Comparison of ENCODE assay signal across 13 mouse cellular contexts in genomic region chr9:101495768-101496167, GRCm38 (mm10).
DNase-seq lines count a peak whose midpoint lies in the region; ATAC-seq and TF ChIP-seq lines count a peak whose summit lies in the region.
"Had no signal": no experiment of that assay in that cellular context is flagged by ENCODE, and none has a peak within 500 bp of the region (broad histone marks: within the 10 kb centered on the region; RNA-seq: fewer than 3 reads in every experiment).

No protein-coding gene starts in this region.

- no peak for DNase-seq in hindbrain, embryonic 11.5 days (ENCODE audit: low spot score)
- peak; percentile 70 for DNase-seq in brain, adult 2 months (ENCODE audit: low read depth, low spot score)
- DNase-seq in frontal cortex, postnatal 36 days (ENCODE audit: low spot score in 2 of 2) = peak; percentile 13 to 21
- peak; percentile 37 for DNase-seq in left cerebral cortex, postnatal 4 days
- DNase-seq in lung, postnatal 0 days (ENCODE audit: low spot score) = no peak
- DNase-seq: adrenal gland, postnatal 25 days; cerebellum, adult 18-20 months; gastrocnemius, postnatal 36 days had no signal

- WGBS in hindbrain, embryonic 12.5 days = 69% methylated on average over 6 of the region's 6 CpGs
- WGBS in hindbrain, embryonic 11.5 days = 75% methylated on average over 6 of the region's 6 CpGs
- WGBS in intestine, embryonic 15.5 days = 75% methylated on average over 6 of the region's 6 CpGs
- 63% methylated on average over 6 of the region's 6 CpGs for WGBS in lung, postnatal 0 days

- no peak overlapping the region for H3K4me3 ChIP-seq in hindbrain, embryonic 12.5 days
- no peak overlapping the region for H3K4me3 ChIP-seq in hindbrain, embryonic 11.5 days (ENCODE audit: low read depth, low read length)
- H3K4me3 ChIP-seq in intestine, embryonic 15.5 days (replicated peaks) = no peak overlapping the region
- no peak overlapping the region for H3K4me3 ChIP-seq in lung, postnatal 0 days (ENCODE audit: low read depth, low read length)
- H3K4me3 ChIP-seq: embryonic facial prominence, embryonic 13.5 days; limb, embryonic 10.5 days; megakaryocyte, embryonic 14.5 days had no signal

- ATAC-seq in hindbrain, embryonic 12.5 days (ENCODE audit: low FRiP score) = no peak
- ATAC-seq in hindbrain, embryonic 11.5 days (ENCODE audit: low FRiP score) = no peak
- ATAC-seq in intestine, embryonic 15.5 days = no peak
- ATAC-seq in lung, postnatal 0 days = no peak

- H3K9ac ChIP-seq in hindbrain, embryonic 12.5 days = 0 out of 2 replicates have a peak overlapping the region, but pooled peaks have one; percentile 35
- no peak overlapping the region for H3K9ac ChIP-seq in hindbrain, embryonic 11.5 days (ENCODE audit: low read depth, low read length)
- H3K9ac ChIP-seq in intestine, embryonic 15.5 days = no peak overlapping the region
- H3K9ac ChIP-seq in lung, postnatal 0 days (replicated peaks; ENCODE audit: low read depth) = no peak overlapping the region
- H3K9ac ChIP-seq: embryonic facial prominence, embryonic 13.5 days had no signal

- intact Hi-C loops in left cerebral cortex, postnatal 4 days (cut with DNase I) = no loop called here

- no peaks in the 10 kb centered on the region for H3K27me3 ChIP-seq in hindbrain, embryonic 12.5 days
- no peaks in the 10 kb centered on the region for H3K27me3 ChIP-seq in hindbrain, embryonic 11.5 days (ENCODE audit: control insufficient read depth, insufficient read depth, low read length)
- no peaks in the 10 kb centered on the region for H3K27me3 ChIP-seq in intestine, embryonic 15.5 days (replicated peaks)
- H3K27me3 ChIP-seq in lung, postnatal 0 days (replicated peaks; ENCODE audit: insufficient read depth, low read length) = no peaks in the 10 kb centered on the region
- H3K27me3 ChIP-seq: embryonic facial prominence, embryonic 13.5 days; megakaryocyte, embryonic 14.5 days had no signal

- TF ChIP-seq CTCF in lung, postnatal 0 days (IDR thresholded peaks at IDR 0.05) = no peak

- H3K4me1 ChIP-seq in hindbrain, embryonic 12.5 days = 0 out of 2 replicates have a peak, but pooled peaks cover 5% of the 10 kb centered on the region
- H3K4me1 ChIP-seq in hindbrain, embryonic 11.5 days (replicated peaks; ENCODE audit: control insufficient read depth, insufficient read depth, low read length) = no peaks in the 10 kb centered on the region
- no peaks in the 10 kb centered on the region for H3K4me1 ChIP-seq in intestine, embryonic 15.5 days (replicated peaks)
- no peaks in the 10 kb centered on the region for H3K4me1 ChIP-seq in lung, postnatal 0 days (ENCODE audit: insufficient read depth, low read depth, low read length)
- H3K4me1 ChIP-seq: embryonic facial prominence, embryonic 13.5 days; limb, embryonic 10.5 days; megakaryocyte, embryonic 14.5 days had no signal

- TF ChIP-seq EP300 in lung, postnatal 0 days (IDR thresholded peaks at IDR 0.05) = no peak

- H3K9me3 ChIP-seq in hindbrain, embryonic 12.5 days (replicated peaks) = no peaks in the 10 kb centered on the region
- H3K9me3 ChIP-seq in hindbrain, embryonic 11.5 days (ENCODE audit: control insufficient read depth, low read length) = no peaks in the 10 kb centered on the region
- no peaks in the 10 kb centered on the region for H3K9me3 ChIP-seq in intestine, embryonic 15.5 days
- no peaks in the 10 kb centered on the region for H3K9me3 ChIP-seq in lung, postnatal 0 days (ENCODE audit: low read length)
- H3K9me3 ChIP-seq: embryonic facial prominence, embryonic 13.5 days; limb, embryonic 10.5 days; megakaryocyte, embryonic 14.5 days had no signal

- H3K4me2 ChIP-seq in hindbrain, embryonic 12.5 days (replicated peaks) = no peak overlapping the region
- H3K4me2 ChIP-seq in hindbrain, embryonic 11.5 days (replicated peaks; ENCODE audit: low read depth, low read length) = no peak overlapping the region
- no peak overlapping the region for H3K4me2 ChIP-seq in intestine, embryonic 15.5 days (replicated peaks)
- H3K4me2 ChIP-seq in lung, postnatal 0 days (replicated peaks; ENCODE audit: low read depth, low read length) = no peak overlapping the region
- H3K4me2 ChIP-seq: embryonic facial prominence, embryonic 13.5 days had no signal

- peak overlapping the region; percentile 57 for H3K27ac ChIP-seq in hindbrain, embryonic 12.5 days
- H3K27ac ChIP-seq in hindbrain, embryonic 11.5 days (ENCODE audit: low read depth, low read length) = no peak overlapping the region
- H3K27ac ChIP-seq in intestine, embryonic 15.5 days = no peak overlapping the region
- no peak overlapping the region for H3K27ac ChIP-seq in lung, postnatal 0 days (ENCODE audit: low read length)
- H3K27ac ChIP-seq: embryonic facial prominence, embryonic 13.5 days; limb, embryonic 10.5 days had no signal

- H3K36me3 ChIP-seq in hindbrain, embryonic 12.5 days = no peaks in the 10 kb centered on the region
- no peaks in the 10 kb centered on the region for H3K36me3 ChIP-seq in hindbrain, embryonic 11.5 days (ENCODE audit: control insufficient read depth, insufficient read depth, low read length)
- H3K36me3 ChIP-seq in intestine, embryonic 15.5 days = no peaks in the 10 kb centered on the region
- H3K36me3 ChIP-seq in lung, postnatal 0 days (ENCODE audit: insufficient read depth, low read length) = no peaks in the 10 kb centered on the region
- H3K36me3 ChIP-seq: embryonic facial prominence, embryonic 13.5 days; limb, embryonic 10.5 days had no signal

Comparison
In these comparisons a context has a peak if more than half of its experiments do, and no peak if none do; other contexts are left out.
1. DNase-seq: peak in brain, adult 2 months (single experiment), frontal cortex, postnatal 36 days (2 of 2) and left cerebral cortex, postnatal 4 days (single experiment); none in hindbrain, embryonic 11.5 days (single experiment) and lung, postnatal 0 days (single experiment).